Mouse (Mus musculus) CH12.LX (cell line): ENCODE results near the gene Polr1b. TPM values are rescaled to one million over a fixed set of nuclear protein-coding genes. Genes with fewer than 3 reads are reported as not detected.

Experiments
- DNase-seq: peaks from one replicate; pipeline ENCODE4 v3.0.0-alpha.2; 2013; ENCODE audit errors: extremely low read depth
- H3K27ac ChIP-seq: 2 replicates; pipeline ENCODE4 v1.5.1; 2012; ENCODE audit warnings: low read depth, mild to moderate bottlenecking, control low read depth, moderate library complexity; ENCODE audit not compliant: insufficient read depth
- H3K27me3 ChIP-seq: replicated peaks from 2 replicates; pipeline ENCODE3; 2012; ENCODE audit warnings: inconsistent platforms
- H3K36me3 ChIP-seq, 2 experiments: replicated peaks in 1 of 2; 2 replicates each; pipeline versions ENCODE3 to v1.6.1; 2012; ENCODE audit warnings: inconsistent platforms in 1 of 2, low read length in 1 of 2, mild to moderate bottlenecking in 1 of 2, mixed read lengths in 1 of 2, moderate library complexity in 1 of 2; ENCODE audit not compliant: control insufficient read depth in 1 of 2, insufficient read depth in 1 of 2
- H3K4me1 ChIP-seq, 2 experiments: 2 replicates each; pipeline ENCODE4 v1.6.1; 2012; ENCODE audit warnings: inconsistent platforms in 1 of 2, moderate library complexity in 1 of 2; ENCODE audit not compliant: insufficient read depth in 2 of 2, control insufficient read depth in 1 of 2
- H3K4me2 ChIP-seq: 2 replicates; pipeline ENCODE4 v1.6.1; 2012; ENCODE audit warnings: low read depth, mild to moderate bottlenecking, control low read depth; ENCODE audit not compliant: poor library complexity, insufficient read depth, severe bottlenecking
- H3K4me3 ChIP-seq, 3 experiments: fragments of 150-350 bp in 1 of 3; sonication (generic) in 1 of 3; replicated peaks in 1 of 3; 2 replicates each; pipeline versions ENCODE3 to v1.5.1; 2011 to 2012; ENCODE audit warnings: low read depth in 2 of 3, low read length in 2 of 3, mild to moderate bottlenecking in 2 of 3, moderate library complexity in 2 of 3, control low read depth in 1 of 3, improper control_type of control experiment in 1 of 3, inconsistent platforms in 1 of 3, mixed read lengths in 1 of 3; ENCODE audit not compliant: poor library complexity in 1 of 3
- H3K79me2 ChIP-seq: replicated peaks from 2 replicates; pipeline ENCODE4 v1.6.1; 2012; ENCODE audit warnings: mild to moderate bottlenecking, moderate library complexity; ENCODE audit not compliant: control insufficient read depth, poor library complexity, insufficient read depth, severe bottlenecking; ENCODE audit errors: extremely low read depth
- H3K9ac ChIP-seq: 2 replicates; pipeline ENCODE4 v1.6.1; 2012; ENCODE audit warnings: low read depth, mild to moderate bottlenecking, control low read depth, moderate library complexity; ENCODE audit not compliant: insufficient read depth
- H3K9me3 ChIP-seq: replicated peaks from 2 replicates; pipeline ENCODE3; 2012; ENCODE audit warnings: low read length, inconsistent platforms, mixed read lengths
- CHD1 ChIP-seq: IDR thresholded peaks from 2 replicates; pipeline ENCODE4 v1.6.1; 2012; ENCODE audit warnings: low read depth, low read length, improper control_type of control experiment, inconsistent platforms
- ELF1 ChIP-seq: IDR thresholded peaks from 2 replicates; pipeline ENCODE4 v1.6.1; 2014; ENCODE audit warnings: low read depth, mild to moderate bottlenecking, inconsistent platforms, low read length, improper control_type of control experiment
- EP300 ChIP-seq: IDR thresholded peaks from 2 replicates; pipeline ENCODE4 v1.6.1; 2011; ENCODE audit warnings: low read length, improper control_type of control experiment
- GABPA ChIP-seq: IDR thresholded peaks from 2 replicates; pipeline ENCODE4 v1.6.1; 2012; ENCODE audit warnings: low read depth, low read length, improper control_type of control experiment, inconsistent platforms; ENCODE audit not compliant: insufficient replicate concordance
- HCFC1 ChIP-seq: IDR thresholded peaks from 2 replicates; pipeline ENCODE4 v1.6.1; 2012; ENCODE audit warnings: low read depth, mild to moderate bottlenecking, inconsistent platforms, low read length, improper control_type of control experiment
- JUN ChIP-seq: IDR thresholded peaks from 2 replicates; pipeline ENCODE4 v1.6.1; 2011; ENCODE audit warnings: low read depth, mild to moderate bottlenecking, low read length, improper control_type of control experiment, moderate library complexity; ENCODE audit not compliant: insufficient read depth
- JUND ChIP-seq: conservative IDR thresholded peaks from 2 replicates; pipeline ENCODE4 v1.6.1; 2011; ENCODE audit warnings: low read depth, low read length, improper control_type of control experiment
- KAT2A ChIP-seq: IDR thresholded peaks from 2 replicates; pipeline ENCODE4 v1.6.1; 2012; ENCODE audit warnings: low read length, improper control_type of control experiment, inconsistent platforms; ENCODE audit not compliant: insufficient replicate concordance
- MAZ ChIP-seq: IDR thresholded peaks from 2 replicates; pipeline ENCODE4 v1.6.1; 2012; ENCODE audit warnings: low read depth, mild to moderate bottlenecking, inconsistent platforms, low read length, improper control_type of control experiment, moderate library complexity
- MEF2A ChIP-seq: IDR thresholded peaks from 2 replicates; pipeline ENCODE4 v1.6.1; 2014; ENCODE audit warnings: low read depth, mild to moderate bottlenecking, inconsistent platforms, low read length, improper control_type of control experiment, borderline replicate concordance
- MXI1 ChIP-seq: IDR thresholded peaks from 2 replicates; pipeline ENCODE4 v1.6.1; 2011; ENCODE audit warnings: mild to moderate bottlenecking, low read depth, low read length, improper control_type of control experiment
- NELFE ChIP-seq: IDR thresholded peaks from 2 replicates; pipeline ENCODE4 v1.6.1; 2011; ENCODE audit warnings: low read depth, low read length, improper control_type of control experiment
- PAX5 ChIP-seq: IDR thresholded peaks from 2 replicates; pipeline ENCODE4 v1.6.1; 2012; ENCODE audit warnings: low read length, inconsistent platforms, mixed read lengths
- POLR2A ChIP-seq: IDR thresholded peaks from 2 replicates; pipeline ENCODE4 v1.6.1; 2011; ENCODE audit warnings: low read depth, mild to moderate bottlenecking, improper control_type of control experiment, low read length
- RCOR1 ChIP-seq: conservative IDR thresholded peaks from 2 replicates; pipeline ENCODE4 v1.6.1; 2012; ENCODE audit warnings: low read depth, mild to moderate bottlenecking, inconsistent platforms, low read length, improper control_type of control experiment
- SMC3 ChIP-seq: IDR thresholded peaks from 2 replicates; pipeline ENCODE4 v1.6.1; 2011; ENCODE audit warnings: low read depth, low read length, improper control_type of control experiment
- TBP ChIP-seq: conservative IDR thresholded peaks from 2 replicates; pipeline ENCODE4 v1.6.1; 2011; ENCODE audit warnings: low read depth, low read length, improper control_type of control experiment
- USF2 ChIP-seq: conservative IDR thresholded peaks from 2 replicates; pipeline ENCODE4 v1.6.1; 2011; ENCODE audit warnings: low read depth, low read length, improper control_type of control experiment
- ZC3H11A ChIP-seq: IDR thresholded peaks from 2 replicates; pipeline ENCODE4 v1.6.1; 2012; ENCODE audit warnings: low read depth, mild to moderate bottlenecking, inconsistent platforms, low read length, improper control_type of control experiment
- ZMIZ1 ChIP-seq: IDR thresholded peaks from 2 replicates; pipeline ENCODE4 v1.6.1; 2012; ENCODE audit warnings: low read depth, mild to moderate bottlenecking, inconsistent platforms, low read length, improper control_type of control experiment
- dilution Hi-C: fragments of 300-500 bp; cut with MboI; formaldehyde crosslinking; loops from 2 replicates; pipeline ENCODE4 v1.14.3; 2020; ENCODE audit warnings: low sequenced_read_pairs; ENCODE audit not compliant: extremely low pct_unique_long_range_greater_than_20kb, extremely low pct_ligation_motif_present
- in situ Hi-C: fragments of 300-500 bp; cut with MboI; formaldehyde crosslinking; loops from 3 replicates; pipeline ENCODE4 v1.14.3; 2019; ENCODE audit warnings: low sequenced_read_pairs, low pct_ligation_motif_present, low pct_unique_long_range_greater_than_20kb, mixed read lengths
- polyA plus RNA-seq: library from polyadenylated mRNA; unstranded; fragments of >175 nt; gene quantifications from 2 replicates; pipeline ENCODE4 v1.2.1, GENCODE M21; 2012; ENCODE audit warnings: low read depth; ENCODE audit not compliant: insufficient read length
- total RNA-seq, 2 experiments: library from RNA; depleted of rRNA; stranded (reverse); fragments of 300-350 nt in 1 of 2; fragments of >200 nt in 1 of 2; gene quantifications; 2 replicates each; pipeline ENCODE4 v1.2.3; 2012 to 2014

The Polr1b gene
- total and polyA plus RNA-seq, 3 experiments = 68.0 to 83.1 (median 70.5) TPM

DNA sequence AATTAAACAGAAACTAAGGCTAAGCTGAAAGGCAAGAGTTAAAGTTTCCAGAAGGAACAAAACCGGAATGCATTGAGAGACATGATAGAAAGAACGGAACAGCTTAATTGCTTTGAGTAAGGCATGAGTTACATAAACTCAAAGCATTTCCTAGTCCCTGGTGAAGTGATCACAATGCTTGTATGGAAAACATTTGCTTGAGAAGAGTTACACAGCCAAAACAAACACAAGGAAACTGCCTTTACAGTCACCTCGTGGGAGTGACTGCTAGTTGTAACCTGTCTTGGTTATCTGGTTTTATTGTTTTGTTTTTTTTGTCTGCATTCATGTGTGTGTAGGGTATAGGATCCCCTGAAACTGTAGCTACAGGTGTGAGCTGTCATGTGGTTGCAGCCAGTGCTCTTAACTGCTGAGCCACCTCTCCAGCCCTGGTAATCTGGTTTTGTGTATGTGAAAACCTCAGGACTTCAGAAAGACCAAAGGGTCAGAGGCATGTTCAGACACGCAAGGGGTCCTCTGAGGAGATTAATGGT is 48.3 kb upstream of the Polr1b start:
- no peak overlapping the region for H3K9ac ChIP-seq
- H3K4me1 ChIP-seq = no peaks in the 10 kb centered on the region; a peak in 1 of 4 replicates
- no peak overlapping the region for H3K4me2 ChIP-seq
- H3K9me3 ChIP-seq = peaks cover 5% of the 10 kb centered on the region
- H3K4me3 ChIP-seq = no peak overlapping the region
- no peaks in the 10 kb centered on the region for H3K79me2 ChIP-seq
- in situ Hi-C loops = no loop called here
- dilution Hi-C loops = no loop called here
- no peaks in the 10 kb centered on the region for H3K36me3 ChIP-seq
- no peak for DNase-seq
- no peaks in the 10 kb centered on the region for H3K27me3 ChIP-seq
- H3K27ac ChIP-seq = no peak overlapping the region
- TF ChIP-seq ELF1 (no peak), ZMIZ1 (no peak)

- Histone ChIP-seq H3K9ac (no peak overlapping the region), H3K79me2 (no peaks in the 10 kb centered on the region), H3K27me3 (no peaks in the 10 kb centered on the region)
- TF ChIP-seq CHD1 (no peak), POLR2A (no peak), RCOR1 (no peak), MAZ (no peak), GABPA (no peak), MEF2A (no peak), JUND (no peak), ZMIZ1 (no peak), TBP (no peak), NELFE (no peak), PAX5 (no peak), USF2 (no peak), KAT2A (no peak), EP300 (no peak), JUN (no peak), HCFC1 (no peak), ZC3H11A (no peak), SMC3 (no peak), MXI1 (no peak)
- TF ChIP-seq, all 38 proteins: peak for 0
- in situ Hi-C loops (no loop called here), dilution Hi-C loops (no loop called here)
- DNase-seq = no peak
- Histone ChIP-seq H3K4me2 (no peak overlapping the region), H3K9me3 (peaks cover 5% of the 10 kb centered on the region), H3K27ac (no peak overlapping the region), H3K36me3 (no peaks in the 10 kb centered on the region), H3K4me3 (no peak overlapping the region), H3K4me1 (no peaks in the 10 kb centered on the region; a peak in 1 of 4 replicates)
Measured at GRCm38 (mm10) chr2:129055741-129056140, 45.1 kb upstream of the Polr1b start.
